Mouse (Mus musculus): ENCODE data around the gene Cnih3.

Cnih3 gene

DNA sequence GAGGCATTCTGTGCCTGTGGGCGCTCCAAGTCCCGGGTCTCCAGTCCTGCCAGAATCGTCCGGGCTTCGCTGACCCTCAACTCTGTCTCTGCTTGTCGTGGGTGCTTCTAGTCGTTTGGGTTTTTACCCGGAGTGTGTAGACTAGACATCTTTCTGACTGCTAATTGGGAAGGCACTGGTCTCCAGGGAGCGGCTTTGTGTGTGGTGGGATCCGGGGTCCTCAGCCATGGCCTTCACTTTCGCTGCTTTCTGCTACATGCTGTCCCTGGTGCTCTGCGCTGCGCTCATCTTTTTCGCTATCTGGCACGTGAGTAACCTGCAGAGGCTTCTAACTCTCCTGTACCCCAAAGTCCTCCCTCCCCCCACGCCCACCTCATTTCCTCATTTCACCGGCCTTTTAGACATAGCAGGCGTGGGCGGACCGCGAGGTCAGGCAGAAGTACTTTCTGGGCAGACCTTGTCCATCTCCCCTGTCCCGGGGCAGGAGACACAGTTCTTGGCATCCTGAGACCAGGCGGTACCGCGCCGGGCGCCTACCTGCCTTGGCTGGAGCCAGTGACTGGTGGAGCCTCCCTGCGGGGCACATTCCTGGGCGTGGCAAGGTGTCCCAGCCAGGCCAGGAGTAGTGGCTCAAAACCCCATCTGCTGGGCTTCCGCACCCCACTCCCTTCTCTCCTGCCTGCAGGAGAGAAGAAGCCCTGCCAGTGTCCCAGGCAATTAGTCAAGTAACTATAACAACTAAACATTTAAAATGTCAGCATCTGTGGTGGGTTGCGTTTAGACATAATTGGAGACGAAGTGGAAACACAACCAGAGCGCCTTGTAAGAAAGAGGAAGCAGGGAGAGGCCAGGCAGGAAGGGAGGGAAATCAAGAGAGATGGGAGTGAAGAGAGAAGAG lies 1.0 kb downstream of the Cnih3 start:
- no peak for DNase-seq

DNA sequence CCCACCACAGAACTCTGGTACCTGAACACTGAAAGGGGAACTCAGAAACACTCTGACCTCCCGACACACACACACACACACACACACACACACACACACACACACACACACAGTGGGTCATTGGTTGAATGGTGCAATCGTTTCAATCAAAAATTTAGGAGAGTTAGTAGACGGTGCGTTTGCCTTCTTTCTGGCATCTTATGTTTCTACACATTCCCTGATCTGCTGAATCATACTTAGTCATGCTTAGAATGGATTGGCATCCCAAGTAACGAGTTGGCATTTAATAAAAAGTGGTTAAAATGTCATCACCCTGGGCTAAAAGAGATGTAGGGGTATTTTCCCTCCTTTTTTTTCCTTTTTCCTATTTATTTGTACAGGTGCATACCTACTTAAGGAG lies 3.3 kb downstream of the Cnih3 start:
- no peak for DNase-seq

DNA sequence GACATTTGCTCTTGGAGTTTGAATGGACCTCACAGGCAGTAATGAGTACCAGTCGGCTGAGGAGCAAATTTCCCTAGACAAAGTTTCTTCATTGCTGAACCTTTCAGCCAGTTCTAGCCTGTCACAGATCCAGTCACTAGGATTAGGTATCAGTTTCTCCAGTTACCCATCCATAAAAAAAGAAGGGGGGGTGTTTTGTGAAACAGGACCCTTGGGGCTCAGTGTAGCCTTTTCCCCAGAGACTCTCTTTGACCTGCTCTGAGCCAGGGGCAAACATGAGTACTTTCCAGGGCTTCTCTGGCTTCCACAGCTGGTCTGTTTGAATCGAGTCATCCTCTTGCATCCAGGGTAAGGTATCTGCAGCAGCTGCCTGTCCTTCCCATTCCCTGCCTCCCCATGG lies 5.4 kb downstream of the Cnih3 start:
- no peak for DNase-seq

DNA sequence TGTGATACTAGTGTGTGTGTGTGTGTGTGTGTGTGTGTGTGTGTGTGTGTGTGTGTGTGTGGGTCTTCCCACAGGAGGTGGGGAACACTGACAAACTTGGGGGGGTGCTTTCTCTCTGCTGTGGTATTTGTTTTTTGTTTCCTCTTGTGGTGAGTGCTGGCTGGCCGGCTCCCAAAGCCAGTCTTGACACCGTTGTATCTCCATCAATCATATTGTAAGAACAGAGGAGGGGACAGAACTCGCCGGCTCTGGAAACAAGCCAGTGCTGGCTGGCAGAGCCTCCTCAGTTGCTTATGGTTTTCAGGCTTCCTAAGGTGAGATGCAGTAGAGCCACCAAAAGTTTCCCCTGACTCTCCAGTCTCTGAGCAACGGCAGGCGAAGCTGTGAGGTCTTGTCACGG lies 6.1 kb downstream of the Cnih3 start:
- DNase-seq, result no peak

DNA sequence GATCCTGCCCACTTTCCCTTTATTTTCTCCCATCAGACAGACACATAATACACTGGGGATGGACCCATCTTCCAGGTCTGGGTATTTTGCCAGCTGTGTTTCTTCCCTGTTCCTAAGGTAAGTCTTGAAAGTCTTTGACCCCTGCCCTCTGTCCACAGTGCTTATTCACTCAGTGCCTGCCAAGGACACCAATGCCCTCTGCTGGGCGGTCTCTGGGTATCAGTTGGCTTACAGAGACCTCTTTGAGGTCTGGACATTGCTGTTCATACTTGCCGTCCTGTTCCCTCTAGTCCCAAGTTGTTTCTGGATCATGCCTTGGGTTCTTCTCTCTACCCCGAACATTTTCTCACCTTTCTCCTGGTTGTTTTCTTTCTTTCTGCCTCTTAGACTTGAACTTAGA lies 8.3 kb downstream of the Cnih3 start:
- no peak for DNase-seq

DNA sequence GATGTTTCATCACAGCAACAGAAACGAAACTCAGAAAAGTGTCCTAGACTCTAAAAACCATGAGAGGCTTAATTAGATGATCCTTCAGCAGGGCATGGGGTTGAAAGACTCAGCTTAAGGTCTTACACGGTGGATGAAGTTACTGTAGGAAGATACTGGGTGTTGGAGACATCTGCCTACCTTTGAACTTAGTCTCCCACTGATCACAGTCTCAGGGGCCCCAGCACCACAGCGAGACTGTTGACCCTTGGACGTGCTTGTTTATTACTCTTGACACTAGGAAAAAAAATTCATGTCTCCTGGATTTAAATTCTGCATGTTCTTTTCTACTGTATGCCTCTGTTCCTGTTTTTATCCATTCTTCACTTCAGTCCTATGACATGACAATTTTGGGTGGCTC lies 11.6 kb downstream of the Cnih3 start:
- DNase-seq, result no peak

DNA sequence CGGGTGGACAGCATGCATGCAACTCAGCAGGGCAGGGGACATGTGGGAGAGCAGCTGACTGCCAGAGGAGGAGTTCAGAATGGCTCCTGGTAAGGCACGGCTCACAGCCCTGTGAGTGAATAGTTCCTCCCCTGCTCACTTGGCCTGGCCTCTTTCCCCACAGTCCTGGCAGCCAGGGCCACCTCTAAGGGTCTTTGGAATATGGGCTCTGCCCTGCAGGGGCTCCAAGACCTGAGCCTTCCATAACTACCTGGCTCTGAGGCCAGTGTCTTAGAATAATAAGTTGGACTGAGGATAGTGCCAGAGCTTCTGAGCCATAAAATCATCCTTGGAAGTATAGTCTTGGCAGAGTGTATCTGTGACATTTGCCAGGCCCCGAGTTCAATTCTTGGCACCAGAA lies 12.9 kb downstream of the Cnih3 start:
- no peak for DNase-seq

DNA sequence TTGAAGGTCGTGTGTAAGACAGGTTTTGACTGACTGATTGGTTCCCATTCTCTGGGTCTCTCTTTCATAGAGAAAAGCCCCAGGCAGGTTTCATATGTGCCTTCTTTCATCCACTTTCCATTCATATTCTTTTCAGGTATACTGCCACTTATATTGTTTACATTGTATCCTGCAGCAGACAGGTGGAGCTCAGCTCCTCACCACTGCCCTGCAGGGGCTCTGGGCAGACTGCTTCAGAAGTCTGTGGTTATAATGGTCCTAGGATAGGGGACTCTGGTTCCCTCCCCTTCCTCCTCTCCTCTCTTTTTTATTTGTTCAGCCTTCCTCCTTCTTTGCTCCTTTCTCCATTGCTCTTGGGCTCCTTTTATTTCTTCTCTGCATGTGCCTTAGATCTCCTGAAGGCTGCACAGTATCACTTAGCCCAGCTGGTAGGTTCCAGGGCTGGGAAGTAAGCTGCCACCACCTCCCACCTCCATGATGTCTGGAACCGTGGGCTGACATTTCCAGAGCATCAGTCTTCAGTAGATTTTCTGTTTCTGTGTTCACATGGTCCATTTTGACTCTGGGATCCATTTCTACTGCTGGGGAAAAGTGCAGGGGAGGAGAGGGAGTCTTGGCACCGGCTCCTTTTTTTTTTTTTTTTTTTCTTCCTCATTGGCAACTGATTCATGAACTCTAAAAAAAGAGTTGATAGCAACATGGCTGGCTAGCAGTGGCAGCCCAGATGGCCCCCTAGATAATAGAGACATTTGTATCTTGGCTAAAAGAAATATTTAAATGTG lies 16.6 kb downstream of the Cnih3 start:
- no peak for DNase-seq

DNA sequence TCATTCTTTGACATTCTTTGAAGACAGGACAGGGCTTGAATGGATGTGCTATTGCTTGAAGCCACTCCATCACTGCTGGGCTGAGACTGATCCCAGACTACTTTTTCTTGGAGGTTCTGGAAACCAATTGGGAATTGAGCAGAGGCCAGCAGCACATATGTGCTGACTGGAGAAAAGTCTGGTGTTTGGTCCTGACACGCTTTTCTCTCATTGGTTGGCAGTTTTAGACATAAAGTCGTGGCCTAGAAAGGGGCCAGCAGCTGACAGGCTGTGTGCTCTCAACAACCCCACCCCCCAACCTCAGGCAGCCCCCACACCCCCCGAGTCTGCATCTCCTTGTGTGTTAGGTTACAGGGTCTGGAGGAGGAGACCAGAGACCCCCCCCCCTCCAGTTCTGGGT lies 17.9 kb downstream of the Cnih3 start:
- no peak for DNase-seq

DNA sequence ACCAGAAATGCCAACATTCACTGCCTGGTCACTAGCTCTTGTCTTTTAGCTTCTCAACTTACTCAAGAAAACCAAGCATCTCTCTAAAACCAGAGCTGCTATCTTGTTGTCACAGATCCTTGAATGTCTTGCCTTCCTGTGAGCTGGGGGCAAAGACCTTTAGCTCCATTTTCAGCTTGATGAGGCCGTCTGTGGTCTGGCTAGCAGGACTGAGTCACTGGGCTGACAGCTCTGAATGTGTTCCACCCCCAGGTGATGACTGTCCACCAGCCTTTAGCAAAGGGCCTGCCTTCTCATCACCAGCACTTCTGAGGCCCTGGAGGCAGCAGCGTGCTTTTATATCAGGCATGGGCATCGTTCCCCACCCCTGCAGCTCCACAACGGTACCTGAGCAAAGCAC lies 18.8 kb downstream of the Cnih3 start:
- no peak for DNase-seq

DNA sequence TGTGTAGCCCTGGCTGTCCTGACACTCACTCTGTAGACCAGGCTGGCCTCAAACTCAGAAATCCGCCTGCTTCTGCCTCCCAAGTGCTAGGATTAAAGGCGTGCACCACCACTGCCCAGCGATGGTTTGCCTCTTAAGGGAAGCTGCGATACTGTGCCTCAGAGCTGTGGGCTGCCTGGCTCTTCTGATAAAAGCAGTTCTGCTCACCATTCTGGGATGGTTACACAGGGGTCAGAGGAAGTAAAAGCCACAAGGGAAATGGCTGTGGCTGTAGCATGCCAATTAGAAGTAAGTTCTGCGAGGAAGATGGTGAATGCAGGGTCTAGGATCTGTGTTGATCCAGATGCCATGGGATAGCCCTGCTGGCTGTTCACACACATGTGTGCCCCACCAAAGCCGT lies 19.9 kb downstream of the Cnih3 start:
- DNase-seq, result no peak

DNA sequence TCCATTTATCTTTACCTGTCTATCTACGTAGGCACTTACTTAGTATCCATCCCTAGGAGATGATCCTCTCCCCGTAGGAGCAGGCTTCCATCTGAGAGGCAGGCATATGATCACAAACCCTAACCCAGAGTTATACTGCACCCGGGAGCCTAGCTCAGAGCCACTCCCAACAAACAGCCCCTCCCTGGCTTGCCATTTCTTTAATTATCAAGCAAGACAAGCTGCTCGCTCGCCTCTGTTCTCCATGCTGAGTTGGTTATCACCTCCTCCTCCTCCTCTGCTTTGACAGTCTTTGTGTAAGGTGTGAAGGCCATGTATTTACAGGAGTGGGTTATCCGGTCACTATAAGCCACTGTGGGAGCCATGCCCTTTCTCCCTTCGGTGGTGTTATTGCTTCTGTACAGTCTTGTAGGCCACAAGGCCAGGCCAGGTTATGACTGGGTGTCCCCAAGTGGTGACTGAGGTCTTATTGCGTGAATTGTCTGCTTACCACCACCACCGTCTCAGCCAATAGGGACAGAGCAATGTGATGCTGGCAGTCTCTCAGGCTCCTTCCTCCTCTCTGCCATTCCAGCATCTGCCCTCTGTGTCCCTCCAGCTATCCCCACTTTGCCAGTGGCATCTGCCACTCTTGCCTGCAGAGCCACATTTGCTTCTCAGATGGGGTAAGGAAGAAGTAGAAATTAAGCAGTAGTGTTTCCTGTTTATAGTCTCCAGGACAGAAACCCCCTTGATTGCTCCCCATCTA lies 22.4 kb downstream of the Cnih3 start:
- no peak for DNase-seq

DNA sequence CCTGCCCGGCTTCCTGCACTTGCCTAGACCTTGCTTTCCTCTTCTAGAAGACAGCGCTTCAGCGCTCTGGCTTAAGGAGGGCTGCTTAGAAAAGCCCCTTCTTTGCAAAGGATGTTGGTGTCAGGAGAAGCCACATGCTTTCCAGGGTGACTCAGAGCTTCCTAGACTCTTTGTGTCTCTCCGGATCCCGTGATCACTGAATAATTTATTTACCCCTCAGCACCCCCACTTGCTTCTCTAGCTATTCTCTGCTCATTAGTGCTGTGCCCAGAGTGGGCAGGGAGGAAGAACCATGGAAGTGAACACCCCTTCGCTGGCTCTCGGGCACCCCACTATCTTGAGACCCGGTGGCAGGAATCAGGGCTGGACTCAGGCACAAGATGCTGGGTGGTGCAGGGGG lies 24.0 kb downstream of the Cnih3 start:
- no peak for DNase-seq

DNA sequence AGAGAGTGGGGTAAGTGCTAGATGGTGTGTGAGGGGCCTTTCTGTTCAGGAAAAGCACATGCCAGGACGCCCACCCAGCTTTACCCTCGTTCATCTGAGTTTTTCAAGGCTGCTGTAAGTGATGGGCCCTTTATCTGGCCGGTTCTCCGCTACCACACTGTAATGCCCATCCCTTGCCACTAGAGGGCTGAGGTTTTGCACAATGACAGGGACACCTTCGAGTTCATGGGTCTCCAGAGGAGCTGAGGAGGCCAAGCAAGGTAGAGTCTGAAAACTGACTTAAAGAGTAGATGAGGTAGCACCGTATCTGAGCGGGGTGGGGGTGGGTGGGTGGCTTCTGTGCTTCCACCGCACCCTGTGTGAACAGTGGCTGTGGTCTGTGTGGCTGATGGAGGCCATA lies 27.2 kb downstream of the Cnih3 start:
- DNase-seq, result peak; percentile 51

DNA sequence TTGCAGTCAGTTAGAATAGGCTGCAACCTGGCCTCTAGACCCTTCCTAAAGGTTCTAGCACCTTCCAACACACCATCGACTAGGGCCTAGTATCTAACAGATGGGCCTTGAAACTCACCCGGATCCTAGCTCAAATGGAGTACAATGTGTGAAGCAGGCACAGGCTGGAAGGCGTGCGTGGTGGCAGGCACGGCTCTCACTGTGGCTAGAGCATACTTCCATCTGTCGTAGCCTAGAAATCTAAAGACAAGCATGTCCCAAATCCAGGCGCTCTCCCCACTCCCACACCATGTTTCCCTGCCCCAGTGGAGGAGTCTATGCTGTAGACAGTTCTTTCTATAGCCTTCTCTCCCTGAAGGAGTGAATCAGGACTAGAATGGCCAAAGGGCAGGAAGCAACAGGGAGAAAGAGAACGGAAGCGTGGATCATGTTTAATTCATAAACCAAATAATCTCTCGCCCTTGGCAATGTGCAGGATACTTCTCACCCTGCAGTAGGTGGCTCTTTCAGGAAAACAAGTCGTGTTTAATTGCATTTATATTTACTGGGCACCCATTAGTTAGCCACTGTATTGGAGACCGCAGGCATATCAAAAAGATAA lies 29.1 kb downstream of the Cnih3 start:
- no peak for DNase-seq

DNA sequence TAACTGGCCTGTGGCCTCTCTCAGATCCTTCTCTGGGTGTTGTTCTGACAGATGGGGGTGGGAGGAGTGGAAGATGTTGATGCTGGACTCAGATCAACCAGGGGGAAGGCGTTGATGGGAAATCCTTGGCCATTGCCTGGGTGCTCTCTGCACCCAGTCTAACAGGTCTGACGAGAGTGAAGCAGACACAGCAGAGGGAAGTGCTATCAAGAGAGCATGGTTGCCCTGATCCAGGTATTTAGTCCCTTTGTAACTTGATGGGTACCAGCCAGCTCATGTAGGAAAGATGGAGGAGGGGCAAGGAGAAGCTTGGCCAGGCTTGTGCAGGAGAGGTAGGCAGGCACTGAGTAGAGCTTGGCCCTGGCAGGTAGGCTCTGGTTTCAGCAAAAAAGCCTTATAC lies 36.8 kb downstream of the Cnih3 start:
- no peak for DNase-seq

DNA sequence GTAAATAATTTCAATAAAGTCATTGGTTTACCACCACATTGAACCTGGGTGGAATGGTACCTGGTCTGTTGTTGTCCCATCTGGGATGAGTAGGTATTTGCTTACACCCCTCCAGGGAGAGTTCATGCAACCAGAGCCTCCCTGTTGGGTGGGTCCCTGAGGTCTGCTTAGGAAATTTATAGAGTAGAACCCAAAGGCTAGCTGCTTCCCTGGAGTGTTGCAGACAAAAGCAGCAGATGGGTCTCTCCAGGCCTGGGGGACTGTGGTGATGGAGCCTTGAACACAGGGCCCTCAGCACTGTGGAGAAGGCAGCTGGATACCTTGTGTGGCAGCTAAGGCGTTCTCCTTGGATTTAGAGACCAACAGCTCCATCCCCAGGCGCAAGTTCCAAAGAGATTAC lies 40.1 kb downstream of the Cnih3 start:
- DNase-seq, result no peak

DNA sequence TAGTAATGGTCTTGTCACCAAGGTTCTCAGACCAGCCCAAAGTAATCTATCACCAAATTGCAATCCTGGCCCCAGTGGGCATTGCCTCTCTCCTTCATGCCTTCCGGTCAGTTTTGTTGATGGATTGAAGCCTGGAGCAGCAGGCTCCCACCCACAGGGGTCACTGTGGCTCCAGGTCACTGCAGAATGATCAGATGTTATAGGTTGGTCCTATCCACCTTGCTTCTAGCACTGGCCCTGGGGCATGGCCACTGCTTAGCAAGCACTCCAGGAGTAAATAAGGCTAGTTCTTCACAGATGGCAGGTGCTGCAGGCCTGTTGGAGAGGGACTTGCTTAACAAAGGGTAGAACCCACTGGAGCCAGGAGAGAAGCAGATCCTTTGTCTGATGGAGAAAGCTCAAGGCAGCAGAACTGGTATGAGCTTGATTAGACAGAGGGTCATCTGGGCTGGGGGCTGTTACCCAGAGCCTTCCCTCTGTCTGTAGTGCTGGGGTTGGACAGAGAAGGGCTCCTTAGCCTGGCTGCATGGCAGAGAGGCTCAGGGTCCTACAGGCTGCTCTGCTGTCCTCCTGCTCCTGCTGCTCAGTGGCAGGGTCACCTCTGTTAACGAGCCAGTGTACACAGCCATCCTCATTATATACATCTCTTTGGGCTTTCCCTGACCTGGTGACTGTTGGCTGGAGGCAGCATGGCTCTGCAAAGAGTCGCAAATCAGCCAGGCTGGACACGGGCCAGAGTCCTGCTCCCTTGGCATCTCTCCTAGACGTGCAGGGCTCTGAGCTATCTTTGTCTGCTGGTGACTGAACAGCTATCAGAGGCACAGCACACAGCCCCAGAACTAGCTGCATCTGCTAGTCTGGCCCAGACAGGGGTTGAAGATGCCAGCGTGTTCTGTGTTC lies 41.1 kb downstream of the Cnih3 start:
- DNase-seq, result peak; percentile 89

DNA sequence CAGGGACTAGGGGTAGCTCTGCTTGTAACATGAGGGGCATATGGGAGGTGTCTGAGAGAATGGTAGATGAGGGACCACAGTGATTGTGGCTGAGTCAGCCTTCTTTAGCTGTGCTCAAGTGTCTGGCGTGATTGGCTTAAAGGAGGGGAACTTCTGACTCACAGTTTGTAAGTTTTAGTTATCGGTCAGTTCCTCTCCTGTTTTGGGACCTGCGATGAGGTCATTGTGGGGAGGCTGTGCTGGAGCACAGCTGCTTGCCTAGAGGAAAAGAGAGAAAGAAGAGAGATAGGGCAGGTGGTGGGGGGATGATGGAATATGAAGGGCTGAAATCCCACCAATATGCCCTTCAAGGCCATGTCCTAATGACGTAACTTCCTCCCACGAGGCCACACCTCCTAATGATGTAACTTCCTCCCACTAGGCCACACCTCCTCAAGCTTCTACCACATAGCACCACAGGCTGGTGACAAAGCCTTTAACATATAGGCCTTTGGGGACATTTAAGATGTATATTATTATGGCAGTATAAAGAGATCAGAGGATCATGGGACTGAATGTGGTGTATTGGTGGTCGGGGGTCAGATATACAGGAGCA lies 42.9 kb downstream of the Cnih3 start:
- no peak for DNase-seq

DNA sequence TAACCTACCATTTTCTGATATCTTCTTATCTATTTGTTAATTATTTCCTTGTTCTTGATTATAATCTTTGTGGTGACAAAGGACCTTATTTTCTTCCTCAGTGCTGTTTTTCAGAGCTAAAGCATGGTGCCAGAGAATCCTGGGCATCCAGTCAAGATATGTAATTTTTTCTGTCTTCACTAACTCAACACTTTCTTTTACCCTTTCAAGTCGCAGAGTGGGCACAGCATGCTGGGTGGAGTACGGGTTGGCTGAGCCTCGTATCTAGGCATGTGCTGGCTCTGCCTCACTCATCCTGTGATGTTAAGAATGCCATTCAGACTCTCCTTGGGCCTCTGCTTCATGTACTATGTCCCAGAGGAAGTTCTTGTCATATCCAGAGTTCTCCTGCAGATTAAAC lies 46.8 kb downstream of the Cnih3 start:
- no peak for DNase-seq

DNA sequence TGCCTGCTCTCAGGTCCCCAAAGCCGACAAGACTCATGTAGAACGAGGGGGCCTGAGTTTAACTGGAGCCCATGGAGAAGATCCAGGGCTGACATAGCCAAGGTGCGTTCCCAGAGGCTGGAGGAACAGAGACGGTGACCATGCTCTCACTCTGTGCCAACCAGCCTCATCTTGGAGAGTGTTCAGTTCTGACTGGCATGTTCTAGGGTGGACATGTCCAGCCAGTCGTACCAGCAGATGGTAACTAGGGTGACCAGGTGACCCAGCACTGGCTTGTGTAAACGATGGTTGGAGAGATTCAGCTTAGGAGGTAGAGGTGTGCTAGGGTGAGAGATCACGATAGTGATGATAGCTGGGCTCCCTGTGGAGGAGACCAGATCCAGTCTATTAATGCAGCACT lies 50.6 kb downstream of the Cnih3 start:
- DNase-seq, result peak; percentile 19

DNA sequence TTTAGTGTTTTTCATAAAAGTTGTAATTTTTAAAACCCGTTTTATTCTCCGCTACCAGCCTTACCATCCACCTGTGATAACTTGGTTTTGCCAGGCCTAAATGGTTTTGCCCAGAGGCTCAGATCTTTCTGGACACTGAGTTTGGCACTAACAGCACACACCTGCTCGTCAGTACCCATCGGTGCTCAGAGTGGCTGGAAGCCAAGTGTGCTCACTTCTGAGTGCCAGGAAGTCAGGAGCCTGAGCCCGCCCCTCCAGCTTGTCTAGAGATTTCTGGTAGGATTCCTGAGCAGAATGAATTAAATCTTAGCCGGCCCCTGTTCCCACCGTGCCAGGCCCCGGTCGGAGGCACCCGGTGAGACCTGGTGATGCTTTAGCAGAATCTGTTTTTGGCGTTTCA lies 54.9 kb downstream of the Cnih3 start:
- DNase-seq, result peak; percentile 74

Measured in cerebellum, adult 11 months (tissue).